Mouse (Mus musculus): ENCODE measurements around the gene Pdzd2. TPM values are rescaled to one million over a fixed set of nuclear protein-coding genes. Genes with fewer than 3 reads are reported as not detected.

Gene Pdzd2
- polyA plus RNA-seq, 1 experiment = 4.6 TPM

- TF ChIP-seq CTCF (IDR thresholded peaks at IDR 0.05; ENCODE audit: control insufficient read depth, insufficient read depth, low read length) = no peak
- 66% methylated on average over 5 of the region's 5 CpGs for WGBS
- Histone ChIP-seq H3K4me1 (ENCODE audit: control insufficient read depth, insufficient read depth, low read length) (peaks cover 3% of the 10 kb centered on the region), H3K4me3 (replicated peaks; ENCODE audit: control insufficient read depth, low read depth, low read length) (no peak overlapping the region), H3K27ac (ENCODE audit: control insufficient read depth, insufficient read depth, low read depth, low read length, poor library complexity) (no peak overlapping the region)
Observed at GRCm38 (mm10) chr15:12340536-12341400, 399.0 kb downstream of the Pdzd2 start.

- H3K4me1 ChIP-seq (ENCODE audit: control insufficient read depth, insufficient read depth, low read length) = peaks cover 3% of the 10 kb centered on the region
- no peak for TF ChIP-seq CTCF (IDR thresholded peaks at IDR 0.05; ENCODE audit: control insufficient read depth, insufficient read depth, low read length)
- no peak for TF ChIP-seq POLR2A (IDR thresholded peaks at IDR 0.05; ENCODE audit: borderline replicate concordance, control insufficient read depth, low read depth, low read length)
- no peak overlapping the region for H3K4me3 ChIP-seq (replicated peaks; ENCODE audit: control insufficient read depth, low read depth, low read length)
- H3K27ac ChIP-seq (ENCODE audit: control insufficient read depth, insufficient read depth, low read depth, low read length, poor library complexity) = no peak overlapping the region
- 56% methylated on average over 3 of the region's 3 CpGs for WGBS
Observed at GRCm38 (mm10) chr15:12337779-12338137, 402.0 kb downstream of the Pdzd2 start.

GRCm38 (mm10) chr15:12337030-12337778, 402.5 kb downstream of the Pdzd2 start:
- 72% methylated on average over 4 of the region's 4 CpGs for WGBS
- TF ChIP-seq CTCF (IDR thresholded peaks at IDR 0.05; ENCODE audit: control insufficient read depth, insufficient read depth, low read length) (no peak), POLR2A (IDR thresholded peaks at IDR 0.05; ENCODE audit: borderline replicate concordance, control insufficient read depth, low read depth, low read length) (no peak)
- H3K4me1 ChIP-seq (ENCODE audit: control insufficient read depth, insufficient read depth, low read length) = peaks cover 3% of the 10 kb centered on the region
- H3K4me3 ChIP-seq (replicated peaks; ENCODE audit: control insufficient read depth, low read depth, low read length) = no peak overlapping the region
- no peak overlapping the region for H3K27ac ChIP-seq (ENCODE audit: control insufficient read depth, insufficient read depth, low read depth, low read length, poor library complexity)

- Histone ChIP-seq H3K27ac (ENCODE audit: control insufficient read depth, insufficient read depth, low read depth, low read length, poor library complexity) (no peak overlapping the region), H3K4me1 (ENCODE audit: control insufficient read depth, insufficient read depth, low read length) (peaks cover 1% of the 10 kb centered on the region), H3K4me3 (replicated peaks; ENCODE audit: control insufficient read depth, low read depth, low read length) (no peak overlapping the region)
- TF ChIP-seq CTCF (IDR thresholded peaks at IDR 0.05; ENCODE audit: control insufficient read depth, insufficient read depth, low read length) (no peak), POLR2A (IDR thresholded peaks at IDR 0.05; ENCODE audit: borderline replicate concordance, control insufficient read depth, low read depth, low read length) (no peak)
- WGBS = 78% methylated on average over 4 of the region's 4 CpGs
Observed at GRCm38 (mm10) chr15:12334381-12334780, 405.3 kb downstream of the Pdzd2 start.

- no peak overlapping the region for H3K4me3 ChIP-seq (replicated peaks; ENCODE audit: control insufficient read depth, low read depth, low read length)
- H3K27ac ChIP-seq (ENCODE audit: control insufficient read depth, insufficient read depth, low read depth, low read length, poor library complexity) = no peak overlapping the region
- H3K4me1 ChIP-seq (ENCODE audit: control insufficient read depth, insufficient read depth, low read length) = no peaks in the 10 kb centered on the region; the same call in 1 of the 2 replicates
- TF ChIP-seq CTCF (IDR thresholded peaks at IDR 0.05; ENCODE audit: control insufficient read depth, insufficient read depth, low read length) (no peak), POLR2A (IDR thresholded peaks at IDR 0.05; ENCODE audit: borderline replicate concordance, control insufficient read depth, low read depth, low read length) (no peak)
- 71% methylated on average over 1 of the region's 1 CpGs for WGBS
Observed at GRCm38 (mm10) chr15:12331300-12331699, 408.4 kb downstream of the Pdzd2 start.

GRCm38 (mm10) chr15:12330892-12331291, 408.8 kb downstream of the Pdzd2 start:
- no peak for TF ChIP-seq CTCF (IDR thresholded peaks at IDR 0.05; ENCODE audit: control insufficient read depth, insufficient read depth, low read length)
- Histone ChIP-seq H3K4me1 (ENCODE audit: control insufficient read depth, insufficient read depth, low read length) (no peaks in the 10 kb centered on the region; the same call in 1 of the 2 replicates), H3K27ac (ENCODE audit: control insufficient read depth, insufficient read depth, low read depth, low read length, poor library complexity) (no peak overlapping the region)

GRCm38 (mm10) chr15:12330389-12330788, 409.3 kb downstream of the Pdzd2 start:
- no peaks in the 10 kb centered on the region; the same call in 1 of the 2 replicates for H3K4me1 ChIP-seq (ENCODE audit: control insufficient read depth, insufficient read depth, low read length)
- H3K27ac ChIP-seq (ENCODE audit: control insufficient read depth, insufficient read depth, low read depth, low read length, poor library complexity) = no peak overlapping the region
- 79% methylated on average over 3 of the region's 3 CpGs for WGBS
- H3K4me3 ChIP-seq (replicated peaks; ENCODE audit: control insufficient read depth, low read depth, low read length) = no peak overlapping the region
- no peak for TF ChIP-seq POLR2A (IDR thresholded peaks at IDR 0.05; ENCODE audit: borderline replicate concordance, control insufficient read depth, low read depth, low read length)
- TF ChIP-seq CTCF (IDR thresholded peaks at IDR 0.05; ENCODE audit: control insufficient read depth, insufficient read depth, low read length) = no peak

More at GRCm38 (mm10) chr15:12330892-12331291, 408.8 kb downstream of the Pdzd2 start:
- no peak overlapping the region for H3K4me3 ChIP-seq (replicated peaks; ENCODE audit: control insufficient read depth, low read depth, low read length)

- no peak for TF ChIP-seq POLR2A (IDR thresholded peaks at IDR 0.05; ENCODE audit: borderline replicate concordance, control insufficient read depth, low read depth, low read length)
- no peak for TF ChIP-seq CTCF (IDR thresholded peaks at IDR 0.05; ENCODE audit: control insufficient read depth, insufficient read depth, low read length)
- 96% methylated on average over 1 of the region's 1 CpGs for WGBS
- H3K4me3 ChIP-seq (replicated peaks; ENCODE audit: control insufficient read depth, low read depth, low read length) = no peak overlapping the region
- H3K27ac ChIP-seq (ENCODE audit: control insufficient read depth, insufficient read depth, low read depth, low read length, poor library complexity) = no peak overlapping the region
- H3K4me1 ChIP-seq (ENCODE audit: control insufficient read depth, insufficient read depth, low read length) = no peaks in the 10 kb centered on the region; the same call in 1 of the 2 replicates
Observed at GRCm38 (mm10) chr15:12324326-12324725, 415.4 kb downstream of the Pdzd2 start.

Measured in bone marrow, adult 2 months (tissue).